Mouse (Mus musculus): Measurements from ENCODE around the gene Cyp27a1. TPM values are rescaled to one million over a fixed set of nuclear protein-coding genes. Genes with fewer than 3 reads are reported as not detected.

The Cyp27a1 gene
- total RNA-seq, 2 experiments from 2014 or later: 8.6 to 8.9 TPM

- DNase-seq: no peak
These were observed 4.7 kb downstream of the Cyp27a1 start for GRCm38 (mm10) chr1:74718113-74718512.

- no peak for DNase-seq
These were observed 5.9 kb downstream of the Cyp27a1 start for GRCm38 (mm10) chr1:74719281-74719680.

DNA sequence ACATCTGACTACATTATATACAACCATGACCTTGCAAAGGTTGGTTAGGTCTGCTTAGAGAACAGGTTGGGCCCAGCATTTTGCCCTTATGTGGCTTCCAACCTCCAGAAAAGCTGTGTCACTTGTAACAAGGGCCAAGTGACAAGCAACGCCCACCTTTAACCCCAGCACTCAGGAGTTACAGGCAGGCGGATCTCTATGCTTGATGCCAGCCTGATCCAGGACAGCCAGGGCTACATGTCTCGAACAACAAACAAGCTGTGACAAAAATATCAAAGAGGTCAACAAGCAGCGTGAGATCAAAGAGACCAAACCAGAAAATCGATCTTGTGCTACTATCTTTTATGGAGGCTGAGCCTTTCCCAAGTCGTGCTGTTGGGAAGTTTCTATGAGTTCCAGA lies 8.3 kb downstream of the Cyp27a1 start:
- no peak for DNase-seq

DNA sequence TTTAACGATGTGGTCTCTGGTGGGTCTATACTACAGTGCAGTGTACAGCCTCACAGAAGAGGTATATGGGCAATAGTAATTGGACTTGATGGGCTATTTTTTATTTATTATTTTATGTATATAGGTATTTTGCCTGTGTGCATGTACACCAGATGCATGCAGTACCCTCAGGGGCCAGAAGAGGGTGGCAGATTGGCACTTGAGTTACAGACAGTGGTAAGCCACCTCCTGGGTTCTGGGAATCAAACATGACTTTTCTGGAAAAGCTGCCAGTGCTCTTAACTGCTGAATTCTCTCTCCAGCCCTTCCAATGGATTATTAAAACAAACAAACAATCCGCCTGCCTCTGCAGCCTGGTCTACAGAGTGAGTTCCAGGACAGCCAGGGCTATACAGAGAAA lies 10.4 kb downstream of the Cyp27a1 start:
- DNase-seq: peak; percentile 34

DNA sequence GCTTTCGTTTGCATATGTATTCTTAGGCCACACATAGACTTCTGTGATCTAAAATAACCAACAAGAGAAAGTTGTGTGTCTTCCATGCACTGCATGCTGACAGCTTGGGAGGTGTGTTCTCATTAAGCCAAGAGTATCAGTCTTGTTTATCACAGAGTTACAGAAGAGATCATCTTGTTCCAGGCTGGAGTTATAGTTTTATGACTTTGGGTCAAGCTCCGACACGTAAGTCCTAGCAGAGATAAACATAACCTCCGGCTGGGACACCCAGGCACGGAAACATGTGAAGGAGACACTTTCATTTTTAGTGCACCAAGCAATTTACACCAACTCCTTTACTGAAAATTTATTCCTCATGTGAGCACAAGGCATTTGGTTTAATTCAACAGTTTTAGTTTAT lies 12.7 kb downstream of the Cyp27a1 start:
- no peak for DNase-seq

DNA sequence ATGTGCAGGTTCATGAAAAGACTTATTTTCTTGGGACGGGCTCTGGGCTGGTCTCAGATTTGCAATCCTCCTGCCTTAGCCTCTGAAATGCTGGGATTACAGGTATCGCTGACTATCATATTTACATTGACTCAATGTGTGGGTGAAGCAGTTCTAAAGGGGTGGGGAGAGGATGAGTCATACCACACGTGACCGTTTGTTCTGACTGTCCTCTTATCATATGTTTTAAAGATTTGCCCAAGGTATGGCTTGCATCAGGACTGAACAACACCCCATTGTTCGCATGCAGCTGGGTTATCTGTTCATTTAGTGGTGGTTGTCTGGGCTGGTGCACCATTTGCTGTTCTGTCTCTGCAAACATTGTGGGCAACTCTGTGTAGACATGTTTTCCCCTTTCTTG lies 13.3 kb downstream of the Cyp27a1 start:
- DNase-seq: no peak

DNA sequence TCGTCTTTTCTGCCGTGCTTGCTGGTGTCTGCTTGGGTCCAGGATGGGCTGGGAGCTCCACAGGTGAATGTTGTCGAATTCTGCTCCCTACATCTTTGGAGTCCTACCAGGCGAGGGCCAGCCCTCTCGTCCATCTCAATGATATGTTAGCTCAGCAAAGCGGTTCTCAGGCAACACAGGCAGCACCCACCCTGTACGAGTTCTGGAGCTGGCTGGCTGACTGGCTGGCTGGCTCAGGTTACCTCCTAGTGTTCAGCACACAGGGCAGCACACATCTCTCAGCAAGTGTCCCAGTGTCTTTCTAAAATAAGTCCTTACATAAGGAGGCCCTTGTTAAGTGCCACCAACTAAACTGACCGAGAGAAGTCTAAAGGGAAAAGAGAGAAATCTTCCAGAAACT lies 15.1 kb downstream of the Cyp27a1 start:
- no peak for DNase-seq

GRCm38 (mm10) chr1:74736977-74737376 lies 23.6 kb downstream of the Cyp27a1 start:
- no peak for DNase-seq

DNA sequence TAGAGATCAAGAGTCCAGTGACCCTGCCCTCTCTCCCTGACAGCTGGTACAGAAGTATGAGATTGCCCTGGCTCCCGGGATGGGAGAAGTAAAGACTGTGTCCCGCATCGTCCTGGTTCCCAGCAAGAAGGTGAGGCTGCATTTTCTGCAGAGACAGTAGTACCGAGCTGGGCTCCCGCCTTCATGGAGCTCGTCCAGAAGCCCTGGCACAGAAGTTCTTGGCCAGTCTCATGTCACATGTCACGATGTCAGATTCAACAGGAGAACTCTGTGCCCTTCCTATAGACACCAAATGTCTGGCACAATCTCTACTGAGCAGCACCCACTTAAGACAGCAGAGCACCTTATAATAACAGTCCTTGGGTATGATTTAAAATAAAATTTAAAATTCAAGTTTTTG lies 24.1 kb downstream of the Cyp27a1 start:
- no peak for DNase-seq

DNA sequence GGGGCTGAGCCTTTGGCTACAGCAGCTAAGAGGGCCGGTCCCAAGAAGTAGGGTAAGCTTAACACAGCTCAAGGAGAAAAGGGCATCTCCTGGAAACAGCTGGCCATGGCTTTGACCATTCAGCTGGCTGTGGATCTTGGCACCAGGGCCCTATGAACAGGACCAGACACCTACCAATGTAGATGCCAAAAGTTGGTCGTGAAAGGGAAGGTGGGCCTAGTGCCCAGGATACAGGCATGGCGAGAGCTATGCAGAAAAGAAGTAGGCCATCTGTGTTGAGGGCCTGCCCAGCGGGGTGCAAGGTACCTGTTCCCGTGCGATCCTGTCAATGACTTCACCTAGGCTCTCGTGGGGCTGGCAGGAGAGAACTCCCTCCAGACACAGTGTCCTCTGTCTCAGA lies 27.5 kb downstream of the Cyp27a1 start:
- DNase-seq: peak; percentile 39

DNA sequence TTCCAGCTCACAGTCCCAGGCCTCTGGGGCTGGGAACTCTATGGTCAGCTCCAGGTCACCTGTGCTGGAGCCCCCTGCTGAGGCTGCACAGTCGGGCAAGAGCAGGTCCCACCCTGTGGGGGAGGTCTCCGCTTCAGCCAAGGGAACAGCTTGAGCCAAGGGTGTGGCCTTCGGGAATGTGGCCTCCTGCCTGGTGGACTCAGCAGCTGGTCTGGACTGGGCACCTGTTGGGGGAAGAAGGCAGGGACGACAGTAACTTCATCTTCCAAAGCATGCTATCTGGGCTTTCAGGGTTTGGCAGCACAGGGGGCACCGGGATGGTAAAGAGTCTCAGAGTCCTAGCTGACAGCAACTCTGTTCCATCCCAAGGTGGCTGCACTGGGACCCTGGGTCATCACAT lies 34.0 kb downstream of the Cyp27a1 start:
- DNase-seq: peak; percentile 31

DNA sequence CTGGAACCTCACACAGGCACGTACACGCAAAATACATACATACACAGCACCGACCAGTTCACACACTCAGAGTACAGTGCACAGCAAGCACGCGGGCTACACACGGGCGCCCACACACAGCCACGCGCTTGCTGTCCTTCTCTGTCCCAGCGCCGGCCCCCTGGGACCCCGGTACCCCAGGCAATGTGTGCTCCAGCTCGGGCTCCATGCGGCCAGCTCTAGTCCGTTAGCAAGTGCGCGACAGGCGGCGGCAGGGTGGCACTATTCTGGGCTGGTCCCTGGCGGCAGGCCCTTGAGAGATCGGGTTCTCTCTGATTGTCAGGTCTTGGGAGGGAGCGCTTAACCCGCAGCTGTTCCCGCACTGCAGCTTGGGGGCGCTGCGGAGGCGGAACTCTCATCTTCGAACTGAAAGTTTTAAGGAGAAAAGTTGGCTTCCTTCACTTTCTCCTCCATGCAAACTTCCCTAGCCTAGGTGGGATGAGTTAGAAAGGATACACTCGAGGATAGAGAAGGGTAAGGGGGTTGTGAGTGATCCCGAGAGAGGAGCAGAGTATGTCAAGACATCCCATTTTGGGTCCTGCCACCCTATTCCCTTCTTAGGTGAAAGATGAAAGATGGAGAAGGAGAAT lies 35.4 kb downstream of the Cyp27a1 start, which contains the start of gene Prkag3:
Gene Prkag3, minus strand, starts transcription at position 579 of the 629 bp plus-strand sequence.
- peak; percentile 86 for DNase-seq

- peak; percentile 53 for DNase-seq
These were observed 35.9 kb downstream of the Cyp27a1 start for GRCm38 (mm10) chr1:74749301-74749700.

DNA sequence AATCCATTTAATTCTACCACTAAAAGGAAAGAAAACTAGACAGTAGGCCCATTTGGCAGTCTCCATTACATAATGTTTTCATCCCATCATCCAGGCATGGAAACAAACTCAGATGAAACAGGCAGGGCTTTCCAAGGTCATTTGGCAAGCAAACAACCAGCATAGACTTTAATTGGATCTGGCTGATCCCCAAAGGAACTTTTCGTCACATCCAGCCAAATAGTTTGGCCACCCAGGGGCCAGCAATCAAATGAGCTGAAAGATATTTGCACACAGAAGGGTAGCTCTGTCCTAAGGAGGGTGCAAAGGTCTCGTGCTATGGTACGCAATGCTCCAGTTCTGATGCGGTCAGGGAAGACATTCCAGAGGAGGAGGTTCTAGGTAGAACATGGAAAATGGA lies 37.3 kb downstream of the Cyp27a1 start:
- no peak for DNase-seq

GRCm38 (mm10) chr1:74752150-74752549 lies 38.8 kb downstream of the Cyp27a1 start:
- DNase-seq: no peak

DNA sequence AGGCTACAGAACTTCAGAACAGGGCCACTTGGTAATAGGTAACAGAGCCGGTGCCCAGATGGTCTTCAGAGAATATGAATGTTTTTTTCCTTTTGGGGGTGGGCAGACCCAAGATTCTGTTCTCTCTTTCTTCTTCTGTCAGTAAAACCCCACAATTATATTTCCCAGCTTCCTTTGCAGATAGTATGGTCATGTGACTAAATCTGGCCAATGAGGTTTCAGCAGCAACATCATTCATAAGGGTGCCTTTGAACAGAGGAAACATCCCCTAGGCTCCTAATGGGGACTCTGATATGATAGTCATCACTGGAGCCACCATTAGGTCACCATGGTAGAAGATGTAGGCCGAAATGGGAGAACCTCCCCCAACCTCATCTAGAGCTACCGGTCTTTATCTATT lies 39.5 kb downstream of the Cyp27a1 start:
- DNase-seq: no peak

DNA sequence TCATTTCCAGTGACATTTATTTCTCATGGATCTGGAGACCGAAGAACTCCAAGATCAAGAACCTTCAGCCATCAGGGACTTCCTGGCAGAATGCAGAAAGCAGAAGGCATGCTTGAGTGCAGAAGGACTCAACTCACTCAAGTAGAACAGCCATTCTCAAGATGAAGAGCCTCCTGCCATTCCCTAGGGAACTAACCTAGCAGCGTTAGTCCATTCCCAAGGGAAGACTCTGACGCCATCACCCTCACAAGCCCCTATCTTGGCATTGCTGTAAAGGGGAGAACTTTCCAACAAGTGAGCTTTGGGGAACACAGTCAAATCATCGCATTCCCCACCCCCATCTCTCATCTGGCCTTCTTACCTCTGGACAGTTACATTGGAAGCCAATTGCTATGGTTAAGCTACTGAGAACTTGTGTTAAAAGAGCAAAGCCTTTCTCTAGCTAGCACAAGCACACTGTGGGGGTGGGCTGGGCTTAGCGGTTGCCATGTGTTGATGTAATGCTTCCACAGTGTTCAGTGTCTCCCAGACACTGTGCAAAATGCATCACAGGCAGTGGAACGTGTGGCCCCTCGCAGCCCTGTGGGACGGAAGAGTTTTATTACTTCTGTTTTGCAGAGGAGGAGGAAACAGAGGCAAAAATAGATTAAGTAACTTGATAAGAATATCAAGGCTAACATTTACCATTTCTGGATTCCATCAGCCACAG lies 40.0 kb downstream of the Cyp27a1 start:
- DNase-seq: no peak

- peak; percentile 52 for DNase-seq
These were observed 40.9 kb downstream of the Cyp27a1 start for GRCm38 (mm10) chr1:74754175-74754785.

DNA sequence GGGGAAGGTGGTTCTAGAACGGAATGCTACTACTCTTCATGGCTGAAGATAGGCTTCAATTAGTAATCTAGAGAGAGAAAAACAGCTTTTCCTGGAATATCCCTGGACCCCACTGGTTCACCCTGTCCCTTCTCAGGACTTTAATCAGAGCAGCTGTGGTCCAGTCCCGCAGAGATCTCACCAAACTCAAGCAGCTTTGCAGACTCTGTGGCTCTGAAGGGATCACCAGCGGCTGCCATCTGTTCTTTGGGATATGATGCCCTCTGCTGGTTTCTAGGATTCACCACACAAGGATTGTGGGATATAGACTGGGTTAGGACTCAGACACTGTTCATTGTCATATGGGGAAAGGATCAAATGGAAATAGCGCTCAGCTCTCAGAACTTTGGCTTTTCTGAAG lies 46.4 kb downstream of the Cyp27a1 start:
- no peak for DNase-seq

DNA sequence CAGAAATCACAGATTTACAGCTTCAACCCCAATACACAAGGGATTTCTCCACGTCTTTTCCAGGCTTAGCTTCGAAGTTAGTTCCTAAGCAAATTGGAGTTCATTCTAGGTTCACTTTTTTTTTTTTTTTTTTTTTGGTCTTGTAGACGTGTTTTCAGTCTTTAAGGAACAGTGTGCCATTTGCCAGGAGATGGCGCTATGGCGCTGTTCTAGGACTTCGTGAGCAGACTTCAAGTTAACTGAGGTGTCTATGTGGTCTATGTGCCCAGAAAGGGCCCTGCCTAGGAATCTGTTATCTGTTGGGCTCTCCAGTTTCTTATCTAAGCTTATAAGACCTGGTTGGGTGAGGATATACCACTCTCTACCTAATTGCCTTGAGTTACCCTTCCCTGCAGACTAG lies 49.7 kb downstream of the Cyp27a1 start:
- DNase-seq: peak; percentile 74

GRCm38 (mm10) chr1:74770727-74771466 lies 57.5 kb downstream of the Cyp27a1 start:
- no peak for DNase-seq

DNA sequence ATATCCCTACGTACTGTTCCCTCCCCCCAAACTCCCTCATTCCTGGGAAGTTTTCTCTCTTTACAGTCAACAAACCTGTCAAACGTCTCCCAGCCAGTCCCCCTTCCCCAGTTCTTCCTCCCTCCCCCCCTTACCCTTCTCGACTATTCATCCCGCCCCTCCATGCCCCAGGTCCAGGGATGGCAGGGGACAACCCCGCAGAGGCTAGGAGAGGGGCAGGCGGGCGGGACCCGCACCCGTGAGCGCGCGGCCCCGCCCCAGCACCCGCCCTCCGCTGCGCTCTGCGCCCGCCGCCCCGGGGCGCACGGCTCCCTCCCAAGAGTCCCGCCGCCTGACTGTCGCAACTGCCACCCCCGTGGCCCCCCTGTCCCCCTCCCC lies 58.1 kb downstream of the Cyp27a1 start:
- DNase-seq: no peak

DNA sequence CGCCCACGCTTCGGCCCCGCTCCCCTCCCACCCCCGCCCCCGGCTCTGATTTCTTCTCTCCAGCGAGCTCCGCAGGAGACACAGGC lies 58.3 kb downstream of the Cyp27a1 start, which contains the start of gene Wnt6:
Gene Wnt6, plus strand, starts transcription at position 48 of the 86 bp plus-strand sequence.
- no peak for DNase-seq
